Mouse (Mus musculus) erythroblast, adult 5-6 weeks (primary cell): Measurements from ENCODE around the gene Kcnk4. TPM values are rescaled to one million over a fixed set of nuclear protein-coding genes. Genes with fewer than 3 reads are reported as not detected.
A peak's percentile ranks its signal among the peaks of the same experiment; 100 is the strongest.

Experiments
- ATAC-seq: replicated peaks from 2 replicates; pipeline ENCODE4 v1.8.0; 2016; ENCODE audit warnings: moderate number of reproducible peaks, mild to moderate bottlenecking, moderate TSS enrichment, inconsistent platforms; ENCODE audit not compliant: poor library complexity, low FRiP score, severe bottlenecking
- total RNA-seq, 2 experiments: library from RNA; stranded (forward) in 1 of 2; stranded (reverse) in 1 of 2; fragments of 150-400 nt in 1 of 2; fragments of 200-764, 138-1000 nt in 1 of 2; gene quantifications; 2 replicates each; pipeline versions ENCODE4 v1.2.3 to v1.2.4; 2015 to 2017; ENCODE audit warnings: low replicate concordance in 2 of 2

Kcnk4 gene
- total RNA-seq (2015; ENCODE audit: low replicate concordance) (not detected in 2 replicates), total RNA-seq (2017; ENCODE audit: low replicate concordance) (not detected in 2 replicates)

DNA sequence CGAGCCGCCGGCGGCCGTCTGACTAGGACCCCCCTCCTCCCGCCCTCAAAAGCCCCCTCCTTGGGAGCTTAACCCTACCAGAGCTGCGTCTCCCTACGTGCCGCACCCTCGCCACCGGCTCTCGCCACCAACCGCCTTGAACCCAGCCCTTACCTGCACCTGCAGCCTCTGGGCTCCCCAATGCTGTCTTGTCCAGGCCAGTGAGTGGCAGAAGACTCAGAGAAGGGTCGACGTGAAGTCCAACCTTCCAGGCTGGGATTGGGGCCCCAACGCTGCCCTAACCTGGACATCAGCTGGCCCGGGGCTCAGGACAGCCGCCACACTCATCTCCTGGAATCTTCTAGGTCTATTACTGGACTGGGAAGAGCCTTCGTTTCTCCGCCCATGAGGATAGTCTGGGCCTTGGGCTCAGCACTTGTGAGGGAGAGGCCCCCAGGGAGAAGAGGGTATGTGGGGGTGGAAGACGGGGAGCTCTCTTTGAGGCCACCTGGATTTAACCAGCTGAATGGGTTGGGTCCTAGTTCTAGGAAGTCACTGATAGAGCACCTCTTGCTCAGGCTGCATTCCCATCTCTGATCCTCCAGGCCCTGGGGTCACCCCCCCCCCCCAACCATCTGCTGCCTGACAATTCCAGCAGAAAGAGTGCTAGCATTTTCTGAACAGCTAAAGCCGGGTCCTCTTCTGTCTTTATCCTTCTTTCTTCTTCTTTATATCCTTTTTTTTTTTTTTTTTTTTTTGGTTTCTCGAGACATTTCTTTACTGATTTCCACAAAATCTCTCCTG is at the start of gene Kcnk4:
Gene Kcnk4 (minus strand): TSS at position 321 of the 783 bp plus-strand sequence.
- ATAC-seq: no peak

DNA sequence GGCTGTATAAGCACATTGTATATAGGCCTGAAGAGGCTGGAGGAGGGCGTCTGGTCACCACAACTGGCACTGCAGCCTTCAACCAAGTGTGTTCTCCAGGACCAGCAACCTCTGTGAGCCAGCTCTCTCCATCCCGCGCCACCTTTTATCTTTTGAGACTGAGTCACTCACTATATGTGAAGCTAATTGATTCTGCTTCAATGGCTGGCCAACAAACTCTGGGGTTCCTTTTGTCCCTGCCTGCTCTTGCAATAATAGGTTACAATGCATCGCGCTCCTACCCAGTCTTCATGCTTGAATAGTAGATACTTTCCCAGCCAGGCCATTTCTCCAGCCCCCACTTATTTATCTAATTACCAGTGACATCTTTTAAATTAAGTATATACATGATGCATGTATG is 49.3 kb upstream of the Kcnk4 start:
- no peak for ATAC-seq

GRCm38 (mm10) chr19:6981465-6981864 is 47.1 kb upstream of the Kcnk4 start:
- no peak for ATAC-seq

DNA sequence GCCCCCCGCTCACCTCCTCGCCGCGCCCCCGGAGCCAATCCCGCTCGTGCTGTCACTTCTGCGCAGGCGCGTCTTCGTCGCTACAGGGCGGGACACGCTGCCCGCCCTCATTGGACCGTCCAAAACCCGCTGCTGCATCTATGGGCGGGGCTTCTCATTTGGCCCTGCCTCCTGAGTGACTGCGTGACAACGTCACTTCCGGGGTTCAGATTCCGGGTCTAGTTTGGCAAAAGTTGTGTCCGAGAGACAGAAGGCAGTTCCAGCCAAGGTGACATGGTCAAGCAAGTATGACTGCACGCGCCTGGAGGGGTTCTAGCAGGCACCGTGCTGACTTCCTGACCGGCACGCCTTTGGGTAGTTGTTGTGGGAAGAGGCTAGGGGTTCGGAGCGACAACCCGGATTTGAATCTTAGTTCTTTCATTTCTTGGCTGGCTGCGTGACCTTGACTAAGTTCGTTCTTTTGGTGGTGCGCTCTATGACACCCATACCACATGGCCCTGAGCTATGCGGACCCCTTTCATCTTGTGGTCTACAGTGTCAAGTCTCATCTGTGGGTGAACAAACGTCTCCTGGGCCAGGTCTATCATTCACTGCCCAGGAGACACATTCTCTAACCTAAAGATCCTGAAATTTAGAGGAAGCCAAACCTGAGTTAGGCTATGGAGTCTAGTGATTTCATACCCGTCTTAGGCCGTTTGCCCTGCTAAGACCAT is 46.2 kb upstream of the Kcnk4 start, which contains the start of gene Fkbp2:
Gene Fkbp2 (minus strand): TSS at position 121 of the 713 bp plus-strand sequence.
- peak; percentile 82 for ATAC-seq

GRCm38 (mm10) chr19:6979486-6980380 is 45.4 kb upstream of the Kcnk4 start:
- peak; percentile 84 for ATAC-seq

GRCm38 (mm10) chr19:6979001-6979479 is 44.7 kb upstream of the Kcnk4 start:
- no peak for ATAC-seq

DNA sequence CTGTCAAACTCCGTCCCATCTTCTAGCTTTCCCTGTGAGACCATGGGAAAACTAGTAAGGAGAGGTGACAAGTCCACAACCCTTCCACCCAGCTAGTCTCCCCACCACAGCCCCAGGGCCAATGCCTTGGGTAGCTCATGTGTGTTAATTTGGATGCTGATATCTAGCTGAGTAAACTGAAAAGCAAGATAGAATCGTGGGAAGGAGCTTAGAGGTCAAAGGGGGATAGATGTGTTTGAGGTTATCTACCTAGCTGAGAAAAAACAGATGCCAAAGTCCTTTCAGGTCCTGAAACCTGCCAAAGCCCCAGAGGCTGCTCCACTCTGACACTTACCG is 44.3 kb upstream of the Kcnk4 start:
- ATAC-seq: no peak

DNA sequence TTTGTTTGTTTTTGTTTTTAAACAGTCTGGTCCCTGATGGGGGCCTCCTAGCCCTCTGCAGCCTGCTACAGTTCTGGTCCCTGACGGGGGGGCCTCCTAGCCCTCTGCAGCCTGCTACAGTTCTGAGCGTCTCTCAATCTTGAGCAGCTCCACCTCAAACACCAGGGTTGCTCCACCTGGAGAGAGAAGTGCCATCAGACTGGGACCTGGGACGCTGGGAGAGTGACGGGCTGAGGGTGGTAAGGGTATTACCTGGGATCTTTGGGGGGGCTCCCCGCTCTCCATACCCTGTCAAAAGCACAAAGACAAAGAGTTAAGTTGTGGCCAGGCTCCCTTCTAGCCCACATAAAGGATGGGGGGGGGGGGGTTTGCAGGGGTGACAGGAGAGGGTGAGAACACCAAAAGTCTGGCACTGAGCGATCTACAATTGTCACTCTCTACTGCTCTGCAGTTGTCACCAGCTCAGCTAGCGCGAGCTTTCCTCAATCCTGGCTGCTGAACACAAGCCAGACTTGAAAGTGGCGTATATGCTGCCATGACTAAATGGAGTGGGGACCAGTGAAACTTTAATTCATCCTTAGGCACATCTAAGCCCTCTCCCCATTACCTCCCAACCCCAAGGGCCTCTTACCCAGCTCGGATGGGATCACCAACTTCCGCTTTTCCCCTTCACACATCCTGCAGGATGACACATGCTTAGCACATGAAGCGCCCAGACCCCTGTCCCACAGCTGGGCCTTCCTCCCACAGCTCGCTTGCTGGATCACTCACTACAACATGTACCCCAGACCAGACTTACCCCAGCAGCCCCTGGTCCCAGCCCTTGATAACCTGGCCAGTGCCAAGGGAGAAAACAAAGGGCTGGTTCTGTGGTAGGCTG is 43.7 kb upstream of the Kcnk4 start:
- ATAC-seq: no peak

DNA sequence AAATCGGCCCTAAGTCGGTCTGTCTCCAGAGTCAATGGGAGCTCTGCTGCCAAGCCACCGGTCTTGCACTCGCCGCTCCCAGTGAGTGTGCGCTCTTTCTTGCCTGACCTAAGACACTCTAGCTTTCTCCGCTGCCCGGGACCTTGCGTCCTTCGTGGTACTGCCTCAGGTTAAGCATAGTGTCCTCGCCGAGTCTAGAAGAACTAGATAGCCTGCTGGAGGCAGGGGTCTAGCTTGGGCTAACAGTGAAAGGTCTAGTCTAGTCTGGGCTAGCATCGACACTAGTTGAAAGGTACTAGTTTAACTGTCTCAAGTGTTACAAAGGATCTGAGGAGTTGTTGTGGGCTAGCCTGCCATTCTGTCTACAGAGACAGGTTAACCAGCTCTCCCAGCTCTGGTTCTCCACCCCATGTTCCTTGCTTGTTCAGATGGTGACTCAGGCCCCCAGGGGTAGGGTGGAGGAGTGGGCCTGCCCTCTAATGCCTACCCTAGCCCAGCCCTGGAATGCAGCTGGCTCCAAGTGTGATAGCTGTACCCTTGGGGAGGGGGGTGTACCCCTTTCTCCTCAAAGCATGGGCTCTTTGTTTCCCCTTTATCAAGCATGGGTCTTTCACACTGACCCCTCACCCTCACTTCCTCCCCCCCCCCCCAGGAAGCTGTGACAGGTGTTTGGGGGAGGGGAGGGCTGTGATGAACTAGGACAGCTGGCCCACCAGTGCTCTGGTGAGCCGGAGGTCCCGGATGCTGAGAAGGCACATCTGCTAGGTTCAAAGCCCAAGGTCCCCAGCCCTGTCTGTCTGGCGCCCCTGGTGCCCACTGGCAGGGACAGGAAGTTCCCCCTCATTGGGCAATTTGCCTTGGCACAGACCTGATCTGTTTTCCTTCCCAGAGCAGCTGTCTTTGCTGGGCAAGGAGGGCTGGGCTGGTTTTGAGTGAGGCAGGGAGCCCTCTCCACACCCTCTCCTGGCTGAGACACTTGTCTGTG is 41.5 kb upstream of the Kcnk4 start, which contains the start of gene Plcb3:
Gene Plcb3 (minus strand): TSS at position 934 of the 985 bp plus-strand sequence.
- no peak for ATAC-seq

DNA sequence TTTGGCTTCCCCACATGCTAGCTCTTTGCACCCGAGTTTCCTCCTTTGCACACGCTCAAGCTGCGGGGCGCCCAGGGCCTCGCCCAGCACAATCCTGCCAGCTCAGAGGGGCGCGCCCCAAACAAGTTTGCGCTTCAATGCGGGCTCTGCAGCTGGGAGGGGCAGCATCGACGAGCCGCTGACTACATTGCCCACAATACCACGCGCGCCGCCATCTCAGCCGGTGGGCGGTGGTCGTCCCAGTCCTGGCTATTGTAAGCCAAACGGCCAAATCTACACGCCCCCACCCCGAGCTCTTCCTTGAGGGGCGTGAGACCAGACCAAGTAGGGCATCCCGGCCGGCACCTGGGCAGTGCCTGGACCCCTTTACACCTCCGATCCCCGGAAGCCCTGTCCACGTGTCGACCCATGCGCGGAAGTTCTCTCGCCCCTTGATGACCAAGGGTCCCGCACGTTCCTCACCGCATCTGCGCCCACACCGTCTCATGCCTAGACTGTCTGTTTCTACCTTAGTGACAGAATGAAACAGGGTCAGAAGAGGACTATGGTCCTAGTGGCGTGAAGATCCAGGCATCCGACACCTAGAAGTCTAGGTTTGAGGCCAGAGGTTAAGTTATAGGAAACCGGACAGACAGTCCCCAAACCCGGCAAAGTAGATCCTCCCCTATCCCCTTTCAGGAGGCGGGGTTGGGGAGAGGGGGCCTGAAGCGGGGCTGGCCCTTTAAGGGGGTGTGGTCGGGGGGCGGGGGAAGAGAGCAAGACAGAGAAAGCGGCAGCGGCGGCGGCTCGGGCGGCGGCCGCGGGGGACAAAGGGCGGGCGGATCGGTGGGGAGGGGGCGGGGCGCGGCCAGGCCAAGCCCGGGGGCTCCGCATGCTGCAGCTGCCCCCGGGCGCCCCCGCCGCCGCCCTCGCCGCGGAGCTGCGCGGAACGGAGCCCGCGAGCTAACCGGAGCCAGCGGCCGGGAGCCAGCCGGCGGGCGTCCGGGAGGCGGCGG is 40.2 kb upstream of the Kcnk4 start, which contains the start of gene Ppp1r14b:
Gene Ppp1r14b (plus strand): TSS at position 758 of the 995 bp plus-strand sequence.
- ATAC-seq: peak; percentile 59

DNA sequence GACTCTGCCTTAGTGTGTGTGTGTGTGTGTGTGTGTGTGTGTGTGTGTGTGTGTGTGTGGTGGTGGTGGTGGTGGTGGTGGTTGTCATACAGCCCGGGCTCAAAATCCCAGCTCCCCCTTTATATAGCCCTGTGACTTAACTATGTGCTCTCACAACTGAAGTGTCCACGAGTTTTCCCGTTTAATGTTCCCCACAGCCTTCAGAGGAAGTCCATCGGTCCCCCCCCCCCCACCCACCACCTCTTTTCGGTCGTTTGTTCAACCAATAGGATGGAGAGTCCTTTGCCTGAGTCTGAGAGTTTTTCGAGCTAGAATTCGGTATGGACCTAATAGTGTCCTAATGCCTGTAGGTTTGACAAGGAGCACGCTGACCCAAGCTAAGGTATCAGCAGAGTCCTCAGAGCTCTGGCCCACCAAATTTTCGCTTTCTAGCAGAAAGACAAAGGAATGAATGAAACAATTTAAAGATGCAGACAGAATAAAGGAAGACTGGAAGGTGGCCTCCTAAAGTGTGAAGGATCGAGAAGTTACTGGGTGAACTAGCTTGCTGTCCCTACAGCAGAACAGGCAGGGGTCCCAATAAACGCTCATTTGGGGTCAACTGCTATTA is 39.4 kb upstream of the Kcnk4 start:
- no peak for ATAC-seq

DNA sequence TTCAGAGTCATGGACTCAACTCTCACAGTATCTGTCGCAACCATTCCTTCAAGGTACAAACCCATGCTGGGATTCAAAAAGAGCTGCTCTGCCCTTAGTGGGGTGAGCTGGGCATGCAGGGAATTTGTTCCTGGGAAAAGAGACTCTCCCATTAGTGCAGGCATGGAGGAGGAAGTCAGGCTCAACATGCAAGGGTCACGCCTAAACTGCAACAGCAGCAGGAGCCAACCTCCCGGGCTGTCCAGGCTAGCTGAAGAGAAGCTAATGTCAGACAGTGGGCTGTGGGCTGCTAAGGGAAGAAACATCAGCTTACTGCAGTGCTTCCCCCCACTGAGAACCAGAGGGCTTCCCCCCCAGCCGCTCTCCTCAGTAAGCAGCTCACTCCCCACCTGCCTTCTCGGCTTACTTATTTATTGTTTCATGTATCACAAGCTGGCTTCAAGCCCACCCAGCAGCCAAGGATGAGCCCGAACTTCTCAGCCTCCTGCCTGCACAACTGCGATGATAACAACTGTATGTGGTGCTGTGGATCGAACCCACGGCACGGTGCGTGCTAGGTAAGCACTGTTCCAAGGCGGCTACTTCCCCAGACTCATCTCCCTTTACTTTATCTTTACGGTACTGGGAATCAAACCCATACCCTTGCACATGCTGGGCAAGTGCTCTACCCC is 38.1 kb upstream of the Kcnk4 start:
- no peak for ATAC-seq

GRCm38 (mm10) chr19:6971644-6972043 is 37.3 kb upstream of the Kcnk4 start:
- ATAC-seq: no peak

- ATAC-seq: no peak
These were observed 36.3 kb upstream of the Kcnk4 start for GRCm38 (mm10) chr19:6970460-6971085.
